Mouse (Mus musculus): ENCODE results near the gene Srsf3.
"Not testable (repeated sequence)": the region's sequence is repeated elsewhere in the genome, so short reads cannot be mapped to it uniquely, and the experiment has no call there.

The Srsf3 gene

GRCm38 (mm10) chr17:29018292-29018984 lies 14.0 kb upstream of the Srsf3 start:
- peak in 1 of 2 experiments; percentile 18 for DNase-seq (ENCODE audit: low spot score in 2 of 2)

GRCm38 (mm10) chr17:29019391-29019790 lies 13.0 kb upstream of the Srsf3 start:
- no peak for DNase-seq (ENCODE audit: low spot score in 2 of 2)

GRCm38 (mm10) chr17:29020444-29020843 lies 12.0 kb upstream of the Srsf3 start:
- DNase-seq (ENCODE audit: low spot score in 2 of 2), result no peak

GRCm38 (mm10) chr17:29022230-29022819 lies 10.1 kb upstream of the Srsf3 start:
- no peak for DNase-seq (ENCODE audit: low spot score in 2 of 2)

- no peak for DNase-seq (ENCODE audit: low spot score in 2 of 2)
Measured at GRCm38 (mm10) chr17:29023346-29023745, 9.1 kb upstream of the Srsf3 start.

- DNase-seq (ENCODE audit: low spot score in 2 of 2), result no peak
Measured at GRCm38 (mm10) chr17:29024047-29024892, 8.2 kb upstream of the Srsf3 start.

- DNase-seq (ENCODE audit: low spot score in 2 of 2), result no peak
Measured at GRCm38 (mm10) chr17:29024896-29025565, 7.4 kb upstream of the Srsf3 start.

GRCm38 (mm10) chr17:29026652-29027356 lies 5.6 kb upstream of the Srsf3 start:
- no peak for DNase-seq (ENCODE audit: low spot score in 2 of 2)

GRCm38 (mm10) chr17:29030321-29031034 lies 1.9 kb upstream of the Srsf3 start:
- peak in 1 of 2 experiments; percentile 25 for DNase-seq (ENCODE audit: low spot score in 2 of 2)

- not testable (repeated sequence) for DNase-seq (ENCODE audit: low spot score in 2 of 2)
Measured at GRCm38 (mm10) chr17:29031085-29031711, 1.2 kb upstream of the Srsf3 start.

GRCm38 (mm10) chr17:29031771-29032273 lies 606 bp upstream of the Srsf3 start:
- DNase-seq (ENCODE audit: low spot score in 2 of 2), result peak; percentile 47 to 67

- DNase-seq (ENCODE audit: low spot score in 2 of 2), result no peak
Measured at GRCm38 (mm10) chr17:29033569-29034061, 1.2 kb downstream of the Srsf3 start.

- no peak for DNase-seq (ENCODE audit: low spot score in 2 of 2)
Measured at GRCm38 (mm10) chr17:29034264-29034663, 1.8 kb downstream of the Srsf3 start.

GRCm38 (mm10) chr17:29035506-29035905 lies 3.1 kb downstream of the Srsf3 start:
- no peak for DNase-seq (ENCODE audit: low spot score in 2 of 2)

GRCm38 (mm10) chr17:29039351-29039750 lies 6.9 kb downstream of the Srsf3 start:
- DNase-seq (ENCODE audit: low spot score in 2 of 2), result no peak

- DNase-seq (ENCODE audit: low spot score in 2 of 2), result not testable (repeated sequence)
Measured at GRCm38 (mm10) chr17:29041632-29042031, 9.2 kb downstream of the Srsf3 start.

- no peak for DNase-seq (ENCODE audit: low spot score in 2 of 2)
Measured at GRCm38 (mm10) chr17:29042569-29042968, 10.1 kb downstream of the Srsf3 start.

GRCm38 (mm10) chr17:29043583-29043982 lies 11.2 kb downstream of the Srsf3 start:
- DNase-seq (ENCODE audit: low spot score in 2 of 2), result no peak

- DNase-seq (ENCODE audit: low spot score in 2 of 2), result no peak
Measured at GRCm38 (mm10) chr17:29044146-29044924, 11.9 kb downstream of the Srsf3 start.
